Mouse (Mus musculus) ES-E14 (cell line): Measurements from ENCODE around the gene Vpreb3. TPM values are rescaled to one million over a fixed set of nuclear protein-coding genes. Genes with fewer than 3 reads are reported as not detected.
"Not testable (repeated sequence)": the region's sequence is repeated elsewhere in the genome, so short reads cannot be mapped to it uniquely, and the experiment has no call there.

ENCODE experiments used
- DNase-seq: peaks from one replicate; pipeline ENCODE4 v3.0.0-alpha.2; 2013; ENCODE audit warnings: low read depth, low spot score
- H3K27ac ChIP-seq: 2 replicates; pipeline ENCODE4 v1.5.1; 2012; ENCODE audit warnings: low read depth, mild to moderate bottlenecking, low read length, moderate library complexity, mixed read lengths; ENCODE audit not compliant: poor library complexity, insufficient read depth, severe bottlenecking
- H3K36me3 ChIP-seq: 2 replicates; pipeline ENCODE4 v1.6.1; 2012; ENCODE audit warnings: mild to moderate bottlenecking, low read length, moderate library complexity, mixed read lengths; ENCODE audit not compliant: control insufficient read depth, poor library complexity, insufficient read depth, severe bottlenecking
- H3K4me1 ChIP-seq, 2 experiments: fragments of 150-350 bp in 1 of 2; sonication (generic) in 1 of 2; 2 replicates each; pipeline ENCODE4 v1.6.1; 2012; ENCODE audit warnings: low read length in 2 of 2, mild to moderate bottlenecking in 1 of 2, mixed read lengths in 1 of 2; ENCODE audit not compliant: control insufficient read depth in 2 of 2, insufficient read depth in 2 of 2, poor library complexity in 1 of 2
- H3K4me3 ChIP-seq, 2 experiments: fragments of 150-350 bp in 1 of 2; sonication (generic) in 1 of 2; 2 replicates each; pipeline ENCODE4 v1.5.1; 2012; ENCODE audit warnings: low read length in 2 of 2, low read depth in 1 of 2, mild to moderate bottlenecking in 1 of 2, mixed read lengths in 1 of 2; ENCODE audit not compliant: insufficient read depth in 1 of 2, poor library complexity in 1 of 2, severe bottlenecking in 1 of 2
- H3K9ac ChIP-seq: 2 replicates; pipeline ENCODE4 v1.6.1; 2012; ENCODE audit warnings: low read depth, mild to moderate bottlenecking, low read length, mixed read lengths; ENCODE audit not compliant: poor library complexity, insufficient read depth, severe bottlenecking
- H3K9me3 ChIP-seq: fragments of 150-350 bp; sonication (generic); 2 replicates; pipeline ENCODE4 v1.6.1; 2012; ENCODE audit warnings: low read depth, mild to moderate bottlenecking, low read length; ENCODE audit not compliant: control insufficient read depth, insufficient read depth
- CHD2 ChIP-seq: IDR thresholded peaks from 2 replicates; pipeline ENCODE4 v1.6.1; 2014; ENCODE audit warnings: mild to moderate bottlenecking, low read depth, low read length, inconsistent platforms
- HCFC1 ChIP-seq: IDR thresholded peaks from 2 replicates; pipeline ENCODE4 v1.6.1; 2012; ENCODE audit warnings: low read length, inconsistent platforms, borderline replicate concordance; ENCODE audit not compliant: insufficient read depth
- MAFK ChIP-seq: IDR thresholded peaks from 2 replicates; pipeline ENCODE4 v1.6.1; 2014; ENCODE audit warnings: mild to moderate bottlenecking, low read depth, low read length, inconsistent platforms; ENCODE audit not compliant: insufficient read depth
- ZC3H11A ChIP-seq: IDR thresholded peaks from 2 replicates; pipeline ENCODE4 v1.6.1; 2012; ENCODE audit warnings: low read depth, mild to moderate bottlenecking, inconsistent platforms, low read length, borderline replicate concordance
- ZNF384 ChIP-seq: IDR thresholded peaks from 2 replicates; pipeline ENCODE4 v1.6.1; 2012; ENCODE audit warnings: low read depth, low read length, inconsistent platforms
- in situ Hi-C, 2 experiments: fragments of 600-800 bp; cut with MboI; formaldehyde crosslinking; loops; one replicate each; pipeline ENCODE4 v1.15.1; 2025; ENCODE audit warnings: low sequenced_read_pairs in 2 of 2, inconsistent platforms in 1 of 2; ENCODE audit not compliant: unreplicated experiment in 2 of 2
- total RNA-seq: library from RNA; depleted of rRNA; stranded (reverse); fragments of 300-350 nt; gene quantifications from 2 replicates; pipeline ENCODE4 v1.2.3, GENCODE M21; 2012; rRNA removed

Gene Vpreb3
- total RNA-seq, 1 experiment, result 0.98 TPM

DNA sequence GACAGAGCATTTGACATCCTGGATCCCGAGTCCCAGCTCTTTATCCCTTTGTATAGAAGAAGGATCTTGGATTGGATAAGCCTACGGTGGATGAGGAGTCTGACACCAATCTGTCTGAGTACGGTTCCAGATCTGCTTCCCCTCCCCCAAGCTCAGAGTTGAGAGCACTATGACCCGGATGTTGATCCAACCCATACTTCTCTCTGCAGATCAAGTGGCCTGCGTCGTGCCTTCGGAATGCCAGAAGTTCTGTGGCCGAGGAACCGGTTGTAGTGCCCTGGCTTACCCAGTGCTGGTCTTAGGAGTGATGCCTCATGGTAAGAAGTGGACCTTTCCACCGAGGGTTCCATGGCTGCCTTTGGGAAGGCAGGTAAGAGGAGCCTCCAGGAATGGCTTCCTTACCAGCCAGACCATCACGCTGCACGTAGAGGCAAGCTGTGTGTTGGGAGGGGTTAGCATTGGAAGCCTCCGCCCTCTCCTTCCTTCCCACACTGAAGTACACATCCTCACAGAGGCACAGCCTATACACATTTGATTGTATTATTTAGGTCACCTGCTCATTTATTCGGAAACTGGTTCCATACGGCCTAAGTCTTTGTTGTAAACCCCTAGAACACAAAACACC lies 50.9 kb downstream of the Vpreb3 start:
- TF ChIP-seq ZC3H11A (no peak), HCFC1 (0 out of 2 replicates have a peak, but pooled peaks have one; percentile 38), MAFK (no peak), ZNF384 (no peak), CHD2 (no peak)
- Histone ChIP-seq H3K9ac (peak overlapping the region; percentile 89), H3K9me3 (no peaks in the 10 kb centered on the region), H3K4me3 (peak overlapping the region; percentile 55 to 72), H3K4me1 (peaks cover 3 to 15% of the 10 kb centered on the region in 2 experiments; a peak in 3 of 4 replicates), H3K36me3 (peaks cover 4% of the 10 kb centered on the region; the same call in 1 of the 2 replicates), H3K27ac (peak overlapping the region; percentile 76)
- DNase-seq, result no peak
- in situ Hi-C loops, result no loop called here

DNA sequence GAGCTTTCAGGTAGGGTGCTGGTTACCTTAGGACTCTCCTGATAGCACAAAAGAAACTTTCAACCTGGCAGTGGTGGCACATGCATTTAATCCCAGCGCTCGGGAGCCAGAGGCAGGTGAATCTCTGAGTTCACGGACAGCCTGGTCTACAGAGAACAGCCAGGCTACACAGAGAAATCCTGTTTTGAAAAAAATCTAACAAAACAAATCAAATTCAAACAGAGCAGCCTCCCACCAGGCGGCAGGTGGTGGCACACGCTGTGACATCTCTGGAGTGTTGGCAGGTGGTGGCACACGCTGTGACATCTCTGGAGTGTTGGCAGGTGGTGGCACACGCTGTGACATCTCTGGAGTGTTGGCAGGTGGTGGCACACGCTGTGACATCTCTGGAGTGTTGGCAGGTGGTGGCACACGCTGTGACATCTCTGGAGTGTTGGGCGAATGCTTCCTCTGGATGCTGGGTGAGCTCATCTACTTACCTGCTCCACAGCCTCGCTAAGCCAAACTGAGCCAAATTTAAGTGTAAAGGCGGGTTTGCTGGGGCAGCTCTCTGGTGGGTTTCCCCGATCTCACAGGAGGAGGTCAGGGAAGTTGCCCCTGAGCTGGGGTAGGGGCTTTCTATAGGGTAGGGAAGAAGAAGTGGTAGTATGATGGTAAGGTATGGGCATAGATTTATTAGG lies 51.8 kb downstream of the Vpreb3 start:
- H3K4me1 ChIP-seq, result peaks cover 3 to 13% of the 10 kb centered on the region in 2 experiments; a peak in 3 of 4 replicates
- H3K9ac ChIP-seq, H3K9me3 ChIP-seq, in situ Hi-C loops, H3K27ac ChIP-seq, H3K4me3 ChIP-seq, DNase-seq, H3K36me3 ChIP-seq: not testable (repeated sequence)

DNA sequence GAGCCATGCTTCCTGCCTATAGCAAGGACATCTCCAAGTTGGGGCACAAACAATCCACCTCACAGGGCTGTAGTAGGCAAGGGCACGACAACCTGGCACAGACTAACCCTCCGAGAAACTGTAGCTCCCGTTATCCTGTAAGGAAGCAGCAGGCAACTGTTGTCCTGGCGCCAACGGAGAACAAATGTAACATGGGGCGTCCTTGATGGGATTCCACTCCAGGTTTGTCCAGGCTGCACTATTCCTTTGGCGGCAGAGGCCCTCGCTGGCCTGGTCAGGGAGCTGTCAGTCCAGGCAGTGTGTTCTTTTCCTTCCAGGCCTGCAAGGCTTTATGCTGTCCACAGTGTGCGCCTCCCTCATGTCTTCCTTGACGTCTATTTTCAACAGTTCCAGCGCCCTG lies 52.6 kb downstream of the Vpreb3 start:
- no peak overlapping the region for H3K27ac ChIP-seq
- DNase-seq, result no peak
- H3K9me3 ChIP-seq, result no peaks in the 10 kb centered on the region
- no peak overlapping the region for H3K9ac ChIP-seq
- H3K36me3 ChIP-seq, result peaks cover 4% of the 10 kb centered on the region; the same call in 1 of the 2 replicates
- TF ChIP-seq MAFK (no peak), CHD2 (no peak), HCFC1 (no peak), ZC3H11A (no peak)
- peaks cover 3 to 13% of the 10 kb centered on the region in 2 experiments; a peak in 3 of 4 replicates for H3K4me1 ChIP-seq
- in situ Hi-C loops, result no loop called here
- no peak overlapping the region for H3K4me3 ChIP-seq

DNA sequence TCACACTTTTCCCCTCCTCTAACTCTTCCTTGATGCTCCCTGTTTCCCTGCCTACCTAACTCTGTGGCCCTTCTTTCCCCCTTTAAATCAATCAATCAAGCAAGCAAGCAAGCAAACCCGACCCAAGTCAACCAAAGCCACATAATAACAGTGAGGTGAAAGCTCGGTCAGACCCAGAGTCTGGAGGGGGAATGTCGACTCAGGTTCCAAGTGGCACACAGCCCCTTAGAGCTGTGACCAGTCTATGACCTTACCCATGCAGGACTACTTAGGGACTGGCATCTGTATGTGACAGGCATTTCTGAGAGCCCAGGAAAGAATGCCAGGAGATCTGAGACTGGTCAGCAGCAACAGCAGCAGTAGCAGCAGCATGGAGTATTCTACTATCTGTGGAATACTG lies 53.5 kb downstream of the Vpreb3 start:
- in situ Hi-C loops, result no loop called here
- H3K9ac ChIP-seq, result no peak overlapping the region
- TF ChIP-seq MAFK (no peak), HCFC1 (no peak), ZNF384 (no peak), CHD2 (no peak), ZC3H11A (no peak)

More for the DNA sequence above, 53.5 kb downstream of the Vpreb3 start:
- no peak overlapping the region for H3K27ac ChIP-seq
- no peak for DNase-seq
- no peak overlapping the region for H3K4me3 ChIP-seq
- H3K9me3 ChIP-seq, result no peaks in the 10 kb centered on the region
- peaks cover 4% of the 10 kb centered on the region; the same call in 1 of the 2 replicates for H3K36me3 ChIP-seq
- H3K4me1 ChIP-seq, result peaks cover 6 to 20% of the 10 kb centered on the region in 2 experiments; a peak in 3 of 4 replicates

Other genes starting within 250 kb of the Vpreb3 start
- gene Cabin1, start 178.7 kb upstream of the Vpreb3 start, total RNA-seq, result 59.0 and 73.4 TPM in 2 replicates
- gene Ddt, start 169.6 kb upstream of the Vpreb3 start, total RNA-seq, result 79.3 and 84.4 TPM in 2 replicates
- not detected in 2 replicates for gene Gm20441, start 162.1 kb upstream of the Vpreb3 start, total RNA-seq
- gene Gstt3, start 161.6 kb upstream of the Vpreb3 start, total RNA-seq, result 3.4 and 4.4 TPM in 2 replicates
- 5.8 and 10.7 TPM in 2 replicates for gene Gstt1, start 144.5 kb upstream of the Vpreb3 start, total RNA-seq
- not detected in 2 replicates for gene Gstt4, start 120.5 kb upstream of the Vpreb3 start, total RNA-seq
- 17.8 and 35.8 TPM in 2 replicates for gene Gstt2, start 105.6 kb upstream of the Vpreb3 start, total RNA-seq
- gene Mif, start 82.8 kb upstream of the Vpreb3 start, total RNA-seq, result 1,434 and 2,185 TPM in 2 replicates
- gene Derl3, start 49.6 kb upstream of the Vpreb3 start, total RNA-seq, result 19.9 and 28.1 TPM in 2 replicates
- 75.3 and 84.4 TPM in 2 replicates for gene Smarcb1, start 21.4 kb upstream of the Vpreb3 start, total RNA-seq
- gene Chchd10, start 9.9 kb upstream of the Vpreb3 start, total RNA-seq, result 435 and 871 TPM in 2 replicates
- 52.4 and 137 TPM in 2 replicates for gene Mmp11, start 6.6 kb upstream of the Vpreb3 start, total RNA-seq
- 1.1 and 2.9 TPM in 2 replicates for gene Gm867, start 2.4 kb upstream of the Vpreb3 start, total RNA-seq
- 4.2 and 6.4 TPM in 2 replicates for gene Gm5134, start 11.5 kb downstream of the Vpreb3 start, total RNA-seq
- gene Zfp280b, start 89.6 kb downstream of the Vpreb3 start, total RNA-seq, result 22.1 and 31.6 TPM in 2 replicates
- gene Slc5a4b, start 167.9 kb downstream of the Vpreb3 start, total RNA-seq, result 7.1 and 11.0 TPM in 2 replicates
- gene Slc5a4a, start 204.4 kb downstream of the Vpreb3 start, total RNA-seq, result 0.18 TPM in 1 of 2 replicates, not detected in the other